Mouse (Mus musculus) B cell, adult (primary cell): ENCODE measurements around the gene Cdk20. TPM values are rescaled to one million over a fixed set of nuclear protein-coding genes. Genes with fewer than 3 reads are reported as not detected.

Experiments used
- total RNA-seq: library from RNA; stranded (reverse); gene quantifications from 4 replicates; pipeline ENCODE4 v1.2.4, GENCODE M21; 2023; ENCODE audit not compliant: inconsistent age

Cdk20 gene
- 2.5 to 5.1 TPM (median 3.1 TPM) in 4 replicates for total RNA-seq

GRCm38 (mm10) chr13:64432017-64432995, at the start of gene Cdk20:
TSS of gene Cdk20 (plus strand) at chr13:64432314.

Other genes with a start within 250 kb of the Cdk20 start
- 4.2 to 6.1 TPM (median 5.1 TPM) in 4 replicates for gene Cdc14b, start 157.0 kb upstream of the Cdk20 start, total RNA-seq
- gene Aaed1, start 119.6 kb upstream of the Cdk20 start, total RNA-seq, result 26.7 to 42.5 TPM (median 40.1 TPM) in 4 replicates
- 12.5 to 21.5 TPM (median 15.5 TPM) in 4 replicates for gene Ctsl, start 61.4 kb upstream of the Cdk20 start, total RNA-seq
- not detected in 4 replicates for gene Fam240b, start 65.5 kb downstream of the Cdk20 start, total RNA-seq